ENCODE assay signal across 8 mouse cellular contexts in genomic region chr11:58938322-58939087, GRCm38 (mm10). TPM values are rescaled to one million over a fixed set of nuclear protein-coding genes. Genes with fewer than 3 reads are reported as not detected.
DNase-seq lines count a peak whose midpoint lies in the region; ATAC-seq and TF ChIP-seq lines count a peak whose summit lies in the region.

Gene Rnf187, minus strand, starts transcription at chr11:58938916.

- WGBS in hindbrain, embryonic 16.5 days: under 1% methylated on average over 67 of the region's 95 CpGs

- peaks cover 17% of the 10 kb centered on the region for H3K4me1 ChIP-seq in hindbrain, embryonic 16.5 days (ENCODE audit: control insufficient read depth, insufficient read depth, low read depth, low read length)

- peak within 1 kb of the TSS; percentile 99 for H3K9ac ChIP-seq in hindbrain, embryonic 16.5 days (ENCODE audit: low read depth, low read length)

- peak within 1 kb of the TSS; percentile 96 for H3K27ac ChIP-seq in hindbrain, embryonic 16.5 days (ENCODE audit: low read depth, low read length)
- H3K27ac ChIP-seq in left cerebral cortex, adult 2 months: peak within 1 kb of the TSS; percentile 94

- peak within 1 kb of the TSS; percentile 72 for H3K4me2 ChIP-seq in hindbrain, embryonic 16.5 days (ENCODE audit: low read length)

- ATAC-seq in hindbrain, embryonic 16.5 days: peak; percentile 98
- peak; percentile 98 for ATAC-seq in megakaryocyte, adult 5-6 weeks (ENCODE audit: poor library complexity, severe bottlenecking)

- no peaks in the 10 kb centered on the region for H3K27me3 ChIP-seq in hindbrain, embryonic 16.5 days (replicated peaks; ENCODE audit: control insufficient read depth, insufficient read depth, low read length)

- H3K4me3 ChIP-seq in hindbrain, embryonic 16.5 days (ENCODE audit: low read length): peak within 1 kb of the TSS; percentile 93
- peak within 1 kb of the TSS; percentile 97 for H3K4me3 ChIP-seq in left cerebral cortex, adult 2 months

- H3K36me3 ChIP-seq in hindbrain, embryonic 16.5 days (ENCODE audit: control insufficient read depth, insufficient read depth, low read length): peaks cover 5% of the 10 kb centered on the region

- H3K9me3 ChIP-seq in hindbrain, embryonic 16.5 days (ENCODE audit: control insufficient read depth, low read length): no peaks in the 10 kb centered on the region

- intact Hi-C loops in left cerebral cortex, adult 2 months (cut with DNase I): loop anchor here (2.0 kb wide), 1 partner anchor 22 kb away; no protein-coding TSS in a partner anchor

- no peak for TF ChIP-seq CTCF in left cerebral cortex, adult 2 months (IDR thresholded peaks at IDR 0.05)

- peak; percentile 85 for DNase-seq in T-cell, adult 2 months (ENCODE audit: low spot score)
- DNase-seq in cerebellum, postnatal 36 days: peak; percentile 93 to 95
- DNase-seq in gastrocnemius, adult 18-20 months (ENCODE audit: low spot score): peak; percentile 90
- peak; percentile 93 for DNase-seq in left cerebral cortex, adult 2 months (ENCODE audit: extremely low spot score in 1 of 2, low spot score in 2 of 2)
- peak; percentile 91 to 93 for DNase-seq in right cerebral cortex, adult 2 months (ENCODE audit: low spot score in 2 of 2)
- DNase-seq in urinary bladder, postnatal 14 days (ENCODE audit: low spot score): peak; percentile 91

RNA-seq across cellular contexts. Expression of gene Rnf187, which starts in this region (rescaled TPM):
- total RNA-seq in gastrocnemius, adult 18-20 months (2021): 10 to 100 TPM; 88.8 to 90.3 TPM
- 563 and 570 TPM in 2 replicates for polyA plus RNA-seq in hindbrain, embryonic 16.5 days (2015; fragmentation: Nextera tagmentation; extraction: Ambion mirVana)
- total RNA-seq in left cerebral cortex, adult 2 months (2021): 100 to 1,000 TPM; 445 to 469 TPM
- 42.6 and 42.9 TPM in 2 replicates for total RNA-seq in megakaryocyte, adult 5-6 weeks (2015)
- total RNA-seq in megakaryocyte, adult 5-6 weeks (2017): 49.7 and 61.7 TPM in 2 replicates

Comparison
In these comparisons a context has a peak if more than half of its experiments do, and no peak if none do; other contexts are left out.
1. Peak in every context shown above with its lines: DNase-seq, ATAC-seq, H3K4me3 ChIP-seq and H3K27ac ChIP-seq.
2. RNA of gene Rnf187 (total RNA-seq): 445 to 469 TPM in left cerebral cortex, adult 2 months; 88.8 to 90.3 TPM in gastrocnemius, adult 18-20 months and 42.6 to 61.7 TPM in megakaryocyte, adult 5-6 weeks; every median in the first group is over 4 times any median in the second.